Mouse (Mus musculus) testis, adult 2 months (tissue): ENCODE measurements around the gene Tacr2.

Source experiments
- CTCF ChIP-seq: fragments of 200-500 bp; IDR thresholded peaks from 2 replicates; pipeline ENCODE4 v1.5.1; 2012; ENCODE audit warnings: low read depth, mild to moderate bottlenecking, inconsistent platforms, low read length, moderate library complexity; ENCODE audit not compliant: control insufficient read depth, insufficient read depth, insufficient replicate concordance
- POLR2A ChIP-seq: fragments of 200-500 bp; IDR thresholded peaks from 2 replicates; pipeline ENCODE4 v1.6.1; 2012; ENCODE audit warnings: low read depth, mild to moderate bottlenecking, inconsistent platforms, low read length, moderate library complexity; ENCODE audit not compliant: control insufficient read depth

- TF ChIP-seq CTCF (no peak), POLR2A (no peak; the same call in 1 of the 2 replicates)
These were observed 21.4 kb upstream of the Tacr2 start, which contains the start of gene Tspan15 for GRCm38 (mm10) chr10:62230708-62231394.
